In genomic region chr1:130350077-130350635, GRCm38 (mm10) we compare ENCODE assay signal across 10 mouse cellular contexts.
DNase-seq lines count a peak whose midpoint lies in the region; ATAC-seq and TF ChIP-seq lines count a peak whose summit lies in the region.
"Had no signal": no experiment of that assay in that cellular context is flagged by ENCODE, and none has a peak within 500 bp of the region (broad histone marks: within the 10 kb centered on the region; RNA-seq: fewer than 3 reads in every experiment).

No protein-coding gene starts in this region.

- no peaks in the 10 kb centered on the region for H3K27me3 ChIP-seq in midbrain, embryonic 15.5 days (replicated peaks)
- H3K27me3 ChIP-seq: heart, embryonic 15.5 days had no signal

- no peak overlapping the region for H3K4me2 ChIP-seq in midbrain, embryonic 15.5 days
- H3K4me2 ChIP-seq: heart, embryonic 15.5 days had no signal

- H3K4me1 ChIP-seq in midbrain, embryonic 15.5 days: no peaks in the 10 kb centered on the region; the same call in 1 of the 2 replicates
- H3K4me1 ChIP-seq: heart, embryonic 15.5 days had no signal

- DNase-seq in CD4-positive, CD25-positive, alpha-beta regulatory T cell, adult 2 months (ENCODE audit: low read depth, low spot score): peak; percentile 42
- peak; percentile 23 for DNase-seq in ovary, postnatal 14 days (ENCODE audit: low spot score)
- DNase-seq in ovary, postnatal 10 days (ENCODE audit: low spot score): no peak
- peak; percentile 22 to 23 for DNase-seq in layer of hippocampus, adult 2 months (ENCODE audit: low spot score in 2 of 2)
- no peak for DNase-seq in urinary bladder, postnatal 25 days (ENCODE audit: low spot score)

- no peak overlapping the region for H3K9ac ChIP-seq in midbrain, embryonic 15.5 days
- H3K9ac ChIP-seq: heart, embryonic 15.5 days had no signal

- 7% methylated on average over 1 of the region's 1 CpGs for WGBS in midbrain, embryonic 15.5 days

- H3K36me3 ChIP-seq in midbrain, embryonic 15.5 days (replicated peaks): no peaks in the 10 kb centered on the region
- H3K36me3 ChIP-seq: heart, embryonic 15.5 days had no signal

- H3K4me3 ChIP-seq in layer of hippocampus, adult 2 months: no peak overlapping the region
- H3K4me3 ChIP-seq in midbrain, embryonic 15.5 days: no peak overlapping the region
- H3K4me3 ChIP-seq: heart, embryonic 15.5 days; myocyte had no signal

- peak overlapping the region; percentile 7; the same call in 1 of the 2 replicates for H3K27ac ChIP-seq in layer of hippocampus, adult 2 months
- H3K27ac ChIP-seq in midbrain, embryonic 15.5 days: no peak overlapping the region
- H3K27ac ChIP-seq: heart, embryonic 15.5 days had no signal

- peak; percentile 86 for TF ChIP-seq CTCF in layer of hippocampus, adult 2 months (conservative IDR thresholded peaks at IDR 0.05)

- H3K9me3 ChIP-seq in midbrain, embryonic 15.5 days: no peaks in the 10 kb centered on the region
- H3K9me3 ChIP-seq: heart, embryonic 15.5 days had no signal

- no peak for ATAC-seq in CD4-positive, CD25-positive, alpha-beta regulatory T cell, adult 4 months
- 0 out of 2 replicates have a peak, but pooled peaks have one; percentile 46 for ATAC-seq in erythroid progenitor cell, adult 5-6 weeks (replicated peaks; ENCODE audit: low FRiP score, poor library complexity, severe bottlenecking)
- ATAC-seq in midbrain, embryonic 15.5 days (replicated peaks): peak; percentile 67

Comparison
In these comparisons a context has a peak if more than half of its experiments do, and no peak if none do; other contexts are left out.
1. DNase-seq: peak in CD4-positive, CD25-positive, alpha-beta regulatory T cell, adult 2 months (single experiment), ovary, postnatal 14 days (single experiment) and layer of hippocampus, adult 2 months (2 of 2); none in ovary, postnatal 10 days (single experiment) and urinary bladder, postnatal 25 days (single experiment).